In genomic region chr11:11829161-11830000, GRCm38 (mm10) we compare ENCODE assay signal across 8 mouse cellular contexts. TPM values are rescaled to one million over a fixed set of nuclear protein-coding genes. Genes with fewer than 3 reads are reported as not detected.
DNase-seq lines count a peak whose midpoint lies in the region; ATAC-seq and TF ChIP-seq lines count a peak whose summit lies in the region.

No protein-coding gene starts in this region.

- no peaks in the 10 kb centered on the region for H3K36me3 ChIP-seq in forebrain, embryonic 11.5 days (ENCODE audit: control insufficient read depth, insufficient read depth, low read length)
- no peaks in the 10 kb centered on the region for H3K36me3 ChIP-seq in forebrain, embryonic 13.5 days (ENCODE audit: poor library complexity, severe bottlenecking)
- H3K36me3 ChIP-seq in neural tube, embryonic 15.5 days: no peaks in the 10 kb centered on the region
- H3K36me3 ChIP-seq in limb, embryonic 15.5 days: no peaks in the 10 kb centered on the region
- no peaks in the 10 kb centered on the region for H3K36me3 ChIP-seq in stomach, postnatal 0 days (ENCODE audit: control insufficient read depth, insufficient read depth, low read length)

- no peak overlapping the region for H3K4me3 ChIP-seq in forebrain, embryonic 11.5 days (ENCODE audit: low read depth, low read length)
- H3K4me3 ChIP-seq in forebrain, embryonic 13.5 days: no peak overlapping the region
- no peak overlapping the region for H3K4me3 ChIP-seq in neural tube, embryonic 15.5 days (replicated peaks)
- no peak overlapping the region for H3K4me3 ChIP-seq in limb, embryonic 15.5 days
- H3K4me3 ChIP-seq in stomach, postnatal 0 days (ENCODE audit: low read depth, low read length): no peak overlapping the region

- no peak overlapping the region for H3K4me2 ChIP-seq in forebrain, embryonic 11.5 days (ENCODE audit: low read depth, low read length, severe bottlenecking)
- H3K4me2 ChIP-seq in forebrain, embryonic 13.5 days: no peak overlapping the region
- no peak overlapping the region for H3K4me2 ChIP-seq in neural tube, embryonic 15.5 days
- H3K4me2 ChIP-seq in limb, embryonic 15.5 days: 0 out of 2 replicates have a peak overlapping the region, but pooled peaks have one; percentile 12
- 0 out of 2 replicates have a peak overlapping the region, but pooled peaks have one; percentile 3 for H3K4me2 ChIP-seq in stomach, postnatal 0 days (replicated peaks; ENCODE audit: low read depth)

- TF ChIP-seq EP300 in stomach, postnatal 0 days (optimal IDR thresholded peaks at IDR 0.05): no peak

- no peaks in the 10 kb centered on the region for H3K9me3 ChIP-seq in forebrain, embryonic 11.5 days (ENCODE audit: control insufficient read depth, low read length)
- H3K9me3 ChIP-seq in forebrain, embryonic 13.5 days (replicated peaks): no peaks in the 10 kb centered on the region
- no peaks in the 10 kb centered on the region for H3K9me3 ChIP-seq in neural tube, embryonic 15.5 days (replicated peaks)
- H3K9me3 ChIP-seq in limb, embryonic 15.5 days: no peaks in the 10 kb centered on the region
- H3K9me3 ChIP-seq in stomach, postnatal 0 days (ENCODE audit: control insufficient read depth, low read length): no peaks in the 10 kb centered on the region

- DNase-seq in forebrain, embryonic 11.5 days (ENCODE audit: low spot score): no peak
- peak; percentile 50 for DNase-seq in neural tube, embryonic 10.5 days (ENCODE audit: extremely low spot score, low spot score)
- peak; percentile 66 for DNase-seq in stomach, postnatal 0 days (ENCODE audit: low spot score)
- no peak for DNase-seq in cerebellum, postnatal 14 days
- DNase-seq in frontal cortex, postnatal 14 days (ENCODE audit: low spot score in 2 of 2): no peak

- H3K9ac ChIP-seq in forebrain, embryonic 11.5 days (ENCODE audit: low read length): no peak overlapping the region; the same call in 1 of the 2 replicates
- no peak overlapping the region for H3K9ac ChIP-seq in forebrain, embryonic 13.5 days
- no peak overlapping the region for H3K9ac ChIP-seq in neural tube, embryonic 15.5 days (replicated peaks)
- H3K9ac ChIP-seq in limb, embryonic 15.5 days: no peak overlapping the region
- no peak overlapping the region for H3K9ac ChIP-seq in stomach, postnatal 0 days (ENCODE audit: low read length)

- peak overlapping the region; percentile 65 for H3K27ac ChIP-seq in forebrain, embryonic 11.5 days (ENCODE audit: low read depth, low read length)
- H3K27ac ChIP-seq in forebrain, embryonic 13.5 days: no peak overlapping the region
- H3K27ac ChIP-seq in neural tube, embryonic 15.5 days (replicated peaks): no peak overlapping the region
- peak overlapping the region; percentile 88 for H3K27ac ChIP-seq in limb, embryonic 15.5 days
- H3K27ac ChIP-seq in stomach, postnatal 0 days (replicated peaks): peak overlapping the region; percentile 30

- peaks cover 34% of the 10 kb centered on the region for H3K4me1 ChIP-seq in forebrain, embryonic 11.5 days (replicated peaks; ENCODE audit: control insufficient read depth, insufficient read depth, low read length)
- H3K4me1 ChIP-seq in forebrain, embryonic 13.5 days: peaks cover 46% of the 10 kb centered on the region
- H3K4me1 ChIP-seq in neural tube, embryonic 15.5 days: peaks cover 27% of the 10 kb centered on the region
- H3K4me1 ChIP-seq in limb, embryonic 15.5 days: peaks cover 67% of the 10 kb centered on the region
- peaks cover 14% of the 10 kb centered on the region for H3K4me1 ChIP-seq in stomach, postnatal 0 days (replicated peaks; ENCODE audit: control insufficient read depth, insufficient read depth)

- 18% methylated on average over 11 of the region's 11 CpGs for WGBS in forebrain, embryonic 11.5 days
- 23% methylated on average over 11 of the region's 11 CpGs for WGBS in forebrain, embryonic 13.5 days
- 33% methylated on average over 11 of the region's 11 CpGs for WGBS in neural tube, embryonic 15.5 days
- 28% methylated on average over 11 of the region's 11 CpGs for WGBS in limb, embryonic 15.5 days
- 26% methylated on average over 11 of the region's 11 CpGs for WGBS in stomach, postnatal 0 days

- no peaks in the 10 kb centered on the region for H3K27me3 ChIP-seq in forebrain, embryonic 11.5 days (ENCODE audit: control insufficient read depth, insufficient read depth, low read length)
- no peaks in the 10 kb centered on the region; the same call in 1 of the 2 replicates for H3K27me3 ChIP-seq in forebrain, embryonic 13.5 days
- no peaks in the 10 kb centered on the region for H3K27me3 ChIP-seq in neural tube, embryonic 15.5 days (replicated peaks)
- H3K27me3 ChIP-seq in limb, embryonic 15.5 days: no peaks in the 10 kb centered on the region
- H3K27me3 ChIP-seq in stomach, postnatal 0 days (ENCODE audit: control insufficient read depth, insufficient read depth, low read length): no peaks in the 10 kb centered on the region

- no peak; the same call in 1 of the 2 replicates for ATAC-seq in forebrain, embryonic 11.5 days (replicated peaks; ENCODE audit: low FRiP score)
- no peak for ATAC-seq in forebrain, embryonic 13.5 days
- ATAC-seq in neural tube, embryonic 15.5 days (ENCODE audit: low FRiP score): no peak
- ATAC-seq in limb, embryonic 15.5 days (ENCODE audit: insufficient number of reproducible peaks, low FRiP score, low TSS enrichment, low read depth): 0 out of 2 replicates have a peak, but pooled peaks have one; percentile 45
- ATAC-seq in stomach, postnatal 0 days (ENCODE audit: low FRiP score, low TSS enrichment): peak; percentile 76

- no peak for TF ChIP-seq CTCF in stomach, postnatal 0 days (IDR thresholded peaks at IDR 0.05; ENCODE audit: low read depth)

RNA-seq across cellular contexts. Expression of gene Fignl1, which starts 20.6 kb away (rescaled TPM):
- polyA plus RNA-seq in forebrain, embryonic 11.5 days (2014; fragmentation: Nextera tagmentation; extraction: Ambion mirVana): 89.5 and 101 TPM in 2 replicates
- 51.5 and 55.5 TPM in 2 replicates for polyA plus RNA-seq in forebrain, embryonic 13.5 days (2015; fragmentation: Nextera tagmentation; extraction: Ambion mirVana)
- 8.7 and 19.6 TPM in 2 replicates for polyA plus RNA-seq in neural tube, embryonic 15.5 days (2015; fragmentation: Nextera tagmentation; extraction: Ambion mirVana)
- polyA plus RNA-seq in limb, embryonic 15.5 days (2015; fragmentation: Nextera tagmentation; extraction: Ambion mirVana): 41.8 and 43.2 TPM in 2 replicates
- polyA plus RNA-seq in stomach, postnatal 0 days (2015; fragmentation: Nextera tagmentation; extraction: Ambion mirVana): 9.5 and 10.5 TPM in 2 replicates

Comparison
In these comparisons a context has a peak if more than half of its experiments do, and no peak if none do; other contexts are left out.
1. H3K27ac ChIP-seq: peak in forebrain, embryonic 11.5 days (single experiment), limb, embryonic 15.5 days (single experiment) and stomach, postnatal 0 days (single experiment); none in forebrain, embryonic 13.5 days (single experiment) and neural tube, embryonic 15.5 days (single experiment).
2. ATAC-seq: peak in limb, embryonic 15.5 days (single experiment) and stomach, postnatal 0 days (single experiment); none in forebrain, embryonic 11.5 days (single experiment), forebrain, embryonic 13.5 days (single experiment) and neural tube, embryonic 15.5 days (single experiment).
3. DNase-seq: peak in neural tube, embryonic 10.5 days (single experiment) and stomach, postnatal 0 days (single experiment); none in forebrain, embryonic 11.5 days (single experiment), cerebellum, postnatal 14 days (0 of 2) and frontal cortex, postnatal 14 days (0 of 2).
4. H3K4me2 ChIP-seq: peak in limb, embryonic 15.5 days (single experiment) and stomach, postnatal 0 days (single experiment); none in forebrain, embryonic 11.5 days (single experiment), forebrain, embryonic 13.5 days (single experiment) and neural tube, embryonic 15.5 days (single experiment).